Mouse (Mus musculus) brain, embryonic 14.5 days (tissue): ENCODE measurements around the gene Grip1.

Source experiments
- CTCF ChIP-seq: fragments of 200-500 bp; IDR thresholded peaks from 2 replicates; pipeline ENCODE4 v1.5.1; 2012; ENCODE audit warnings: inconsistent platforms, mild to moderate bottlenecking, moderate library complexity, borderline replicate concordance; ENCODE audit not compliant: insufficient read depth, insufficient read length; ENCODE audit errors: extremely low read depth
- POLR2A ChIP-seq: fragments of 200-500 bp; IDR thresholded peaks from 2 replicates; pipeline ENCODE4 v1.6.1; 2012; ENCODE audit warnings: mild to moderate bottlenecking, inconsistent platforms, borderline replicate concordance; ENCODE audit not compliant: poor library complexity, insufficient read depth, insufficient read length, severe bottlenecking; ENCODE audit errors: extremely low read depth

GRCm38 (mm10) chr10:119477661-119478060 is 24.0 kb downstream of the Grip1 start:
- TF ChIP-seq POLR2A (no peak), CTCF (no peak)
